Mouse (Mus musculus) G1E (cell line): ENCODE data around the gene Magi3.

Source experiments
- CTCF ChIP-seq: IDR thresholded peaks from 2 replicates; pipeline ENCODE4 v1.5.1; 2012; ENCODE audit warnings: low read depth, low read length, inconsistent platforms, mixed read lengths
- GATA1 ChIP-seq: IDR thresholded peaks from 2 replicates; pipeline ENCODE4 v1.6.1; 2012; ENCODE audit warnings: borderline replicate concordance, low read length, inconsistent platforms, mixed read lengths
- POLR2AphosphoS5 ChIP-seq: IDR thresholded peaks from 2 replicates; pipeline ENCODE4 v1.6.1; 2012; ENCODE audit warnings: low read depth, low read length, inconsistent platforms; ENCODE audit not compliant: insufficient replicate concordance
- TAL1 ChIP-seq: conservative IDR thresholded peaks from 2 replicates; pipeline ENCODE4 v1.6.1; 2012; ENCODE audit warnings: low read depth, low read length, inconsistent platforms, mixed read lengths

DNA sequence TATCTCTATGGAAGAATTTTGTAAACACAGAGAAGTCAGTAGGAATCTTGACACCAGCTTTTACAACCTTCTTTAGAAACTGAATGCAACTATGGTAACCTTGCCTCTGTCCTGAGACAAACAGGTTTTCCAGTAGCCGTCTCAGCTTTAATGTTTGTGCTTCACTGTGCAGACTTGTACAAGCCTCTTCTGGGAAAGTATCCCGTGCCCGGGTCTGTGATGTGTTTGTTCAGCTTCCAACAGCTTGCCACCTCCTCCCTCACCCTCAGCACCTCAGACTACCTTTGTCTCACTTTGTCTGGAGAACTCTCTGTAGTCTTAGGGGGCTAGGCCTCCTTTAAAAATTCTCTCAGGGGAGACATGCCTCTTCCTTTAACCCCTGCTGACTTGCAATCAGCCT, 36.9 kb upstream of the Magi3 start:
- TF ChIP-seq CTCF, result no peak
- no peak for TF ChIP-seq TAL1
- no peak for TF ChIP-seq POLR2AphosphoS5
- no peak for TF ChIP-seq GATA1
